Mouse (Mus musculus) T-helper 2 cell (primary cell): Measurements from ENCODE around the gene Ccdc65.

Source experiments
- in situ Hi-C: fragments of 300-600 bp; cut with MboI, MseI; formaldehyde crosslinking; loops from one replicate; pipeline ENCODE4 v1.15.1; 2025; ENCODE audit warnings: high pct_unique_total_duplicates

The Ccdc65 gene

DNA sequence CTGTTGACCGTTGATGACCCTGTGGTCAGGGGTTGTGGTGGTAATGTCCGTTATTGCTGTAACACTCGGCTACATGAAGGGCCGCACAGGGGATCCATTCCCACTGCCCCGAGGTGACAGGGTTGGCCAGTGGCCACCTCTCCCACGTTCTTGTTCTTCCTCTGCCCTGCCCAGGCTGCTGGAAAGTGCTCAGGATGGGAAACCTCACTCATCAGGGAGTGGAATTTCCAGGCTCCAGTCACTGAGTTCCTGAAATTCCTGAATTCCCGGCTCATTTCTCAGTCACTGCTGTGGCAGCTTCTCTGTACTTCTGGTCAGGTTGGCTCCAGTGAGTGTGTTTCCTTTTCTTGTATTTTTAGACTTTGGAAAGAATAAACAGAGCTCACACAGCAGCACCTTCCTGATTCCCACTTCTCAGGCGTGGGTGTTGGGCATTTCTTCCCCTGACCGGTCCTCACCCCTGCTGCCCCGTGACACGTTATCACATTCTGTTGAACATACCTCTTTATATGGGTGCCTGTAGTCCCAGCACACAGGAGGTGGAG, 15.8 kb upstream of the Ccdc65 start:
- in situ Hi-C loops, result no loop called here

DNA sequence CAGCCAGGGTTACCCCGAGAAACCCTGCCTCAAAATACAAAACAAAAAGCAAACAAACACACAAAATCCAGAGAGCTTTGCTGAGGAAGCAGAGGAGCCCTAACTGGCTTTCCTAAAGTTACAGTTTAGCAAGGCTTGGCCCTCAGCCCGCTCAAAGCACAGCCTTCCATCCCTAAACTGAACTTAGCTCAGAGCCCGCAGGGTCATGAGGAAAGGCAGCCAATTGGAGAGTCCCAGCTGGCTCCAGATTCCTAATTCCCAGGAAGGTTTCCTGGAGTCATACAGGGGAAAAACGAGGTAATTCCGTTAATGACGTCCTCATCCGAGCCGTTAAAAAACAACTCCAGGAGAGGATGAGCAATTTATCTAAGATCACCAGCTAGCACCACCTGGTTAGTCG, 12.3 kb upstream of the Ccdc65 start:
- in situ Hi-C loops, result no loop called here

DNA sequence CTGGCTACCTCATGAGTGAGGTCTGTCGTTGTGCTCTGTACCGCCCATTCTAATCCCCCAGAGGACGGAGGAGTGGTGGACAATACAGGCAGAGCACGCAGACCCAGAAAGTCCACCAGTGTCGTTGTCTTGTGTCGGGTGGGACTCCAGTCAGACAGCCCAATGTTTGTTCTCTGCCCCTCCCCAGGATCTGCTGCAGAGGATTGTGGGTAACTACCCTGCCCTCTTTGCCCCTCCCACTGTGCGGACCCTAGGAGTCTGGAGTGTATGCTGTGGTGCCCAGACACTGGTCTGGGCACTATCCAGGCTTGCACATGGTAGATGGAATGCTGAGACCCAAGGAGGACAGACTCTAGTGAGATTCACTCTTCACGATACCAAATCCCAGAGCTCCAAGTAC, 11.8 kb upstream of the Ccdc65 start:
- in situ Hi-C loops, result no loop called here

DNA sequence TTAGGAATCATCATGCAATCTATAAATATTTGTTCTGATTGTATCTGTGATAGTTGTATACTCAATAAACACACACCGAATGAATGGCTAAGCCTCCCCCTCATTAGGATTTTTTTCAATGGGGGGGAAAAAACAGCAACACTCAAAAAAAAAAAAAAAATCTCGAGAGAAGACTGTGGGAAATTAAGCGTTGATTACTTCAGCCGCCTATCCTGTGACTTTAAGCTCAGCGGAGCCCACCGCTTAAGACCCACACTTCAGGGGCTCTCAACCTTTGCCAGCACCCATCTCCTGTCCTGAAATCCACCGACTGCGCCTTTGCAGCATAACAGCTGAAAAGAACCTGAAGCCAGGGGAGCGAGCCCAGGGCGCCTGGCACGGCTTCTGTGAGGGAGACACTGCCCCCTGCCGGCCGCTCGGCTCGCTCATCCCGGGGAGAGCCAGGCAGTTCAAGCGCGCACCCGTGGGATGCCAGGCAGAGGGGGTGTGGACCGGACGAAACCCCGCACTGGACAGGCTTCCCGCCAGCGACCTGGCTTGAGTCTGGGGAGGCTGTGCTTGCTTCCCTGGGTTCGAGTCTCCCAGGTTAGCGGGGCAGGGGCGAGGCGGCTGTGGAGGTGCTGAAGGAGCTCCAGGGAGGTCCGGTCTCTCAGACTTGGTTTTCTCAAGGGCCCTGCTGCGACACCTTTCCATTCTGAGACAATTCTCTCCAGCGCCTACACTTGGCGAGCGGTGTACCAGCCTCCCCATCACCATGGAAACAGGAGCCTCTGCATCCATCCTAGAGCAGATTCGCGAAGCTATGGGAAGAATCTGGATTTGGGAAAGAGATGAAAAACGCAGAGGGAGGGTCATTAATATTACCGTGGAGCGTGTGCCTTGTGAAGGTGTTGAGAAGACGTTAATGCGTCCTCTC, 8.6 kb upstream of the Ccdc65 start:
- in situ Hi-C loops, result loop anchor here (5.0 to 10.0 kb wide), 2 partner anchors 112 to 1065 kb away; no protein-coding TSS in a partner anchor

DNA sequence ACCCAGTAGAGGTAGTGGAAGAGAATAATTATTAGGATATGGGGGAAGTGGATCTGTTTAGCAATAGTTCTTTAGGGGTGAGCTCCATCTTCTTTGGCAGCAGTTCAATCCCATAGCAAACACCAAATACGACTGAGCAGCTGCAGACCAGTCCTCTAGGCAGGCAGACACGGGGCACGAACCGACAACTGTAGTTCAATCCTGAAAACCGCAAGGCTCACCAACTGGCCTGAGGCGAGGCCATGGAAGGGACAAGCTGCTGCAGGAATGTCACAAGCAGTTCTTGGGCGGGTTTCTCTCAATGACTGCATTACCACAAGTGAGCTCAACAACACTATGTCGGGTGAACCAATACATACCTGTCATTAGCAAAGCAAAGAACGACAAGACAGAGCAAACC, 3.7 kb upstream of the Ccdc65 start:
- in situ Hi-C loops, result loop anchor here (5.0 to 10.0 kb wide), 2 partner anchors 117 to 1060 kb away; no protein-coding TSS in a partner anchor

DNA sequence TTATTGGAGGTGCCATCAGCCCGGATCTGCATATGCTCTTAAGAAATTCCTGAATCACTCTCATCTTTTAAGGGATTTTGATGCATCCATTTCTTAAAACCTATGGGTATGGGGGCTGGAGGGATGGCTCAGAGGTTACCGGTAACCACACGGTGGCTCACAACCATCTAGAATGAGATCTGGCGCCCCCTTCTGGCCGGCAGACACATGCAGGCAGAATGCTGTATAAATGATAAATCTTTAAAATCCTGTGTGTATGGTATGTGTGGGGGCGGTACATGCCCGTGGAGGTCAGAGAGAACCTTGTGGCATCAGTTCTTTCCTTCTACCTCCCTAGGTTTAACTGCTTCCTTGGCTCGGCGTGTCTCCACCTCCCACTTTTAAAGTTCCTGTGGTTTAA, 2.4 kb downstream of the Ccdc65 start:
- in situ Hi-C loops, result no loop called here

DNA sequence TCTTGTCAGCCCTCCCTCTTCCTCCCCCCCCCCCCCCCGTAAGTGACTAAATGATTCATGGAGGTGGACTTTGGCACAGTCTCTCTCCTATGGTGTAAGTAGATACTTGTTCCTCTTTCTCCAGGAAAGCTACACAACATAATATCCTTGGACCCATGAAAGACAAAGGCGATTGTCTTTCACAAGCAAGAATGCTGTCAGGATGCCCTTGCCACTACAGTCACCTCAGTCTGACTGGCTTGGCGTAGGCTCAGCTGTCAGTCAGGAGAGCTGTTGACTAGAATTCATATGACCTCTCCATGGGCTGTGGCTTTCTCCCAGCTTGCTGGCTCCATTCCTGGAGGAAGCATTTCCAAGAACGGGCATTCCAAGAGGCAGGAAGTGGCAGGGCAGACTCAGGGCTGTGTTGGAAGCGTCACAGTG, 6.2 kb downstream of the Ccdc65 start:
- in situ Hi-C loops, result no loop called here

DNA sequence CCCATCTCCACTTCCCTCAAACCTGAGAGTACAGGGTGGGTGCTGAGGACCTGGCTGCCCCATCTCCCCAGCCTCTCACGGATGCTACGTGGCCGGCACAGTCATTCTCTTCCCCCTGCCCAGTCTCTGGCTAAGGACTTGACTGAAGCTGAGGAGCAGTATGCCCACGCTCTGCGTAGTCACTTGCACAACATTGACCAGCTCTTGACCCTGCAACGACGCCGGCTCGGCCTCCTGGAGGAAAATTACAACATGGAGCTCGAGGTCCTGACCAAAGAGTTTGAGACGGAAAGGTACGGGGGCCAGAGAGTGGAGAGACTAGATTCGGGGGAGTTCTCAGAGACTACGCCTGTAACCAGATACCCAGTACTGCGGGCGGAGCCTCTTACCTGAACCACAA, 9.3 kb downstream of the Ccdc65 start:
- in situ Hi-C loops, result no loop called here

DNA sequence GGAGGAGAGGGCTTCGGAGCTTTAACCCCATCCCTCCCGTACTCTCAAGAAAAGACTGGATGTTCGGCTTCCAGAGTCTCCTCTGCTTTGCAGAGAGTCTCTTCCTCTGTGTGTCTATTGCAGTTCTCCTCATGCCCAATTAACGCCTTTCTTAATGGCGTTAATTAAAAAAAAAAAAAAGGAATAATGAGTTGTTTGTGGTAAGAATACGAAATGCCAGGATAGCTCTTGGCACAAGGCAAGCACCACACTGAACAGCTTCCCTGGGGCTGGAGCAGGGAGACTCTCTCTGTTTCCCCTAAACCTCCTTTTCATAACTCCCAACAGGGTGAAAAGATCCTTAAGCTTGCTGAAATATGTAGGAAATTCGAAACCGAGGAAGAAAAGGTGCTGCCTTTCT, 14.2 kb downstream of the Ccdc65 start:
- in situ Hi-C loops, result no loop called here

DNA sequence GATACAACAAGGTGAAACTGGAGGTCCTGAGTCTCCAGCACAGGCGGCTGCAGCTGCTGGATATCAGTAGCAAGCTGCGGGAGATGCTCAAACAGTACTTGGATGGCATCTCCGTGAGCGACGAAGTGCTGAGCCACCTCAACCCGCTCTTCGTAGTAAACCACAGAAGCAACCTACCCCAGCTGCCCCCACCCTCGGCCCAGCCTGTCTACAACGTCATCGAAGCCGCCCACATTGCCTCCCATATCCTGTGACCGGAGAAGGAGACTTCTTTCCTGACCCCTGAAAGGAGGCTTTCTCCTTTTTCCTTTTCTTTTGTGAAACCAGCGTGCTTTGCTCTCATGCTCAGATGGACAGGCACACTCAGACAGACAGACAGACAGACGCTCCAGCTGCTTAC, 14.8 kb downstream of the Ccdc65 start:
- in situ Hi-C loops, result no loop called here

DNA sequence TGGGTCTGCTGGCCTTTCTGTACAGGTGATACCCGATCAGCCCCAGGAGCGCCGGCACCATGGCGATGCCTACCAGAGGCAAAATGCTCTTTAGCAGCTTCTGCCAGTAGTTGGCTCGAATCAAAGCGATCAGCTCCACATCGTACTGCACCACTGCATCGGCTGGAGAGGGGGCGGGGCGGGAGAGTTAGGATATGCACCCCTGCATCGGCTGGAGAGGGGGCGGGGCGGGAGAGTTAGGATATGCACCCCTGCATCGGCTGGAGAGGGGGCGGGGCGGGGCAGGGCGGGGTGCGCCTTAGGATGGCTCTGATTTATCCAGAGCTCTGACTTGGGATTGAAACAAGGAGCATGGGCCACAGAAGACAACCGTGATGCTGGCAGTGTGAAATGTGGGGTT, 16.4 kb downstream of the Ccdc65 start:
- in situ Hi-C loops, result no loop called here

DNA sequence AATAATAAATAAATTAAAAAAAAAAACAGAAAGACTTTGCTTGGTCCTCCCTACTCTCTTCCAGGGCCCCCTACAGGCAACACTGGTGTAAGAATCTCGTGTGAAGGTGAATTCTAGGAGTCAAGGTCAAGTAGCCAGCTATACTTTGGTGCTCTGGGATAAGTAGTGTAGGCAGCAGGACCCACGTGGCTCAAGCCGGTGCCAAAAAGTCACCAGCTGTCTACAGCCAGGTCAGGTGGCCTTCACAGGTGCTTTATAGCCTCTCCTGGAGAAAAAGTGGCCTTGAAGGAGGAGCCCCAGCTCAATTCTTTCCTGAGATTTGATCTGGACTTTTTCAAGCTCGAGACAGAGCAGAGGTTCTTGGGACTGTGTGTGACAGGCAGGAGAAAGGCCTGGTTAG, 18.1 kb downstream of the Ccdc65 start:
- in situ Hi-C loops, result no loop called here

DNA sequence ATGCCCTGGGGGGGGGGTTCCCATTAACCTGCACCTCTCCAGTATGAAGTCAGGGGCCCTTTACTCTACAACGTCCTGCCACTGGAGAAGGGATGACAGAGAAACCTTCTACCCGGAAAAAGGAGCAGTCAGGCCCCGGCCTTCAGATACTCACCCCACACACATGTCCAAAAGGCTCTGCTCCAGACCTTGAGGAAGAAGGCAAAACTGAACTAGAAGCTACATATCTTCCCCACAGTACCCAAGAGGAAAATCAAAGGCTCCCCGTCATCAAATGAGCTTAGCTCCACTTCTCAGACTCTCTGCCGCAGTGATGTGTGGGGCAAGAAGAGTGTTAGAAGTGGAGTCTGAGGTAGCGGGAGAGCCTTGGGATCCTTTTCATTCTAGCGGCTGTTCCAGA, 18.7 kb downstream of the Ccdc65 start:
- in situ Hi-C loops, result no loop called here

DNA sequence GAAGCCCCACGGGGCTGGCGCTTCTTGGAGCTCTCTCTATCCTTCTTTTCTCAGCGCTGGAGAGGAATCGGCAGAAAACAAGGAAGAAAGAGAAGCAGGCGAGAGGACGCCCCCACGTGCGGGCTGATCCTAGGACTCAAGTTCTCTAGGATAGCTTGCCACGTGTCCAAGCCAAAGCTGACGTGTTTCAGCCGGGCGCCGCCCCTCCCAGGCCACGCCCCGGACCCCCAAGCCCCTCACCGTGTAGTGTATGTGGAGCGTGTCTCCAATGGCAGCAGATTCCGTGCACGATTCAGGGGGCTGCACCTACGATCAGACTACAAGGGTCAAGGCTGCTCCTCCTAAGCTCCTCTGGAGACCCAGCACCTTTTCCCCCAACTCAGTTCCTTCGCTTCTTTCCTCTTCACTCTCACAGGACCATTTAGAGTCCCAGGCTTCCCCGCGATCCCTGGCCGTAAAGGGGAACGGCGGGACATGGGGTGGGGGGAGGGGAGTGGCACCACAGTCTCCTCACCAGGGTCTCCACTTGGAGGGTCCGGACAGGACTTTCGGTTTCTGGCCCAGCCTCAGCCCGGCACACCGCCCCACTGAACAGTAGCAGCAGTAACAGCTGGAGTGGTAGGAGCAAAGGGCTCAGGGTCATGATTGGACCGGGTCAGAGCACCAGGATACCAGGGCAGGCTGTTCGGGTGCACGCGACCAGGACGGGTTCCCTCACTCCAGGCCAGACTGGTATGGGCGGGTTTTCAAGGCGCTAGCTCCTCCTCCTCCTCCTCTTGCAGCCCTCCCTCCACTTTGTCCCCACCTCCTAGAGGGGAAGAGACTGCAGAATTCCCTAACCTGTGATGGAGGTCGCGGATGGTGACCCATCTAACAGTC, 19.7 kb downstream of the Ccdc65 start, which contains the start of gene Fkbp11:
Gene Fkbp11, minus strand, starts transcription at position 756 of the 879 bp plus-strand sequence.
- in situ Hi-C loops, result no loop called here

DNA sequence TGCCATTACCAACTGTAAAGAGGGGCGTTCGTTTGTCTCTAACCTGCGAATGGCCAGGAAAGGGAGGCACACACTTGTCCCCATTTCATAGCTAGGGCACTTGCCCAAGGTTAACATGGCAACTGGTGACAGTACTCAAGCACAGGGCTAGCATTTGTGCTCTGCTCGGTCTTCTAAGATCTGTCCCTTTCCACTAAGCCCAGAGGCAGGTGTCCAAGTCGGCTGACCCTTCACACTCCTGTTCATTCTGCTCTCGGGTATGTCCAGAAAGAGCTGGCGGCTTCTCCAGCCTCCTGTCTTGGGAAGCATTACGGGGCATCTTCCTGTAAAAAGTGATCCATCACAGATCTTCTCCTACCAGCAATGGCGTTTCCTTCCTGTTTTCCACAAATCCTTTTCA, 20.4 kb downstream of the Ccdc65 start:
- in situ Hi-C loops, result no loop called here

DNA sequence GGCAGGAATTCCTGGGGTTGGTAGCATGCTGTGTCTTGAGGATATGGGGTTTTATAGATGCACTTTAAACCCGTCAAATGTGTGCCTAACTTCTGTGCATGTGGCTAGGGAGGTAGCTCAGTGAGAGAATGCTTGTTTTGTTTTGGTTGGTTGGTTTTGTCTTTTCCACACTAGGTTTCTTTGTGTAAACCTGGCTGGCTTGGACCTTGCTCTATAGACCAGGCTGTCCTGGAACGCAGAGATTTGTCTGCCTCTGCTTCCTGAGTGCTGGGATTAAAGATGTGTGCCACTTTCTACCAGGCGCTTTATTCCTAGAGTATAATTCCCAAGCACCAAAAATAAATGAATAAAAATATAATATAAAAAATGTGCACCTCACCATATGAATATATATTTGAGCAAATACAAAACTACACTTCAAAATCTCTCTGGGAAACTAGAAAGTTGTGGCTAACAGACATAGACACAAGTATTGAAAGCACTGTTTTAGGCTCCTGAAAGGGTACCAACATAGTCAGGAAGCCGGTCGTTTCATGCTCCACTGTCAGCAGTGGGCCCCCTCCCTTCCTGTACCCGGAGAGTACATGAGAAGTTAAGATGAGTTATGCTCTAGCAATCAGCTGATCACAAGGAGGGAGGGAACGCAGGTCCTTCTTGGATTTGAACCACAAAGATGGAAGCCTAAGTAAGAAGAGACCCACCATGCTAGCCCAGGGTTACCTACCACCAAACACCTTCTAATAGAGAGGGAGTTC, 22.0 kb downstream of the Ccdc65 start:
- in situ Hi-C loops, result no loop called here

DNA sequence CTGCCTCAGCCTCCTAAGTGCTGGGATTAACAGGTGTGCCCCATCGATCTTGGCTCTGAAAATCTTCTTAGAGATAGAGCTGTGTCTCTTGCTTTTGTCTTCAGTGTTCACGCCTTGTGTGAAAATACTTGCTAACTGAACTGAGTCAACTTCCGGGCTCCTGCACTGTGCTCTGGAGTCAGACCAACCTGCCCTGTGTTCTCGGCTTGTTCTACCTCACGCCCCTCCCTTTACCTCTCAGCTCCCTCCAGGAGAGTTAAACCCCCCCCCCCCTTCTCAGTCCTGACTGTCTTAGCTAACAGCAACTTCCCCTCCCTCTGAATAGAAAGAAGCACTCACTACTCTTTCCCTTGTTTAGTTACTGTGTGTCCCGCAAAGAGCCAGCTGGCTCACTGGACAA, 22.8 kb downstream of the Ccdc65 start:
- in situ Hi-C loops, result no loop called here

DNA sequence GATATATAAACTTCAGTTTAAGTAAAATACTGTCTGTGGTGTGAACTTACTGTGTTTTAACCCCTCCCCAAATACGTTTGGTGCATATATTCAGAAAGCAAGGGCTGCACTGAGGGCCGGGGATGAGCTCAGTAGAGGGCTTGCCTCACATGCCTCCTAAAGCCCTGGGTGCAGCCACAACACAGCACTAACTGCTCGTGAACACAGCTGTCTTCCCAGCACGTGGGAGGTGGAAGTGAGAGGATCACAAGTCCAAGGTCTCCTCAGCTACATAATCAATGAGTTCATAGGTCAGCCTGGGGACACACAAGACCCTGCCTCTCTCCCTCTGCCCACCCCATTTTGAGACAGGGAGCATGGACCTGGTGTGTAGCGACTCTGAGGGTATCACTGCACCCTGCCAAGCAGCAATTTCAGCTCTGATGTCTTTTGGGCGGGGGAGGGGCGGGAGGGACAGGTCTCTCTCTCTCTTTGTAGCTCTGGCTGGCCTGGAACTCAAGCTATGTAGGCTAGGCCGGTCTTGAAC, 24.1 kb downstream of the Ccdc65 start:
- in situ Hi-C loops, result no loop called here

DNA sequence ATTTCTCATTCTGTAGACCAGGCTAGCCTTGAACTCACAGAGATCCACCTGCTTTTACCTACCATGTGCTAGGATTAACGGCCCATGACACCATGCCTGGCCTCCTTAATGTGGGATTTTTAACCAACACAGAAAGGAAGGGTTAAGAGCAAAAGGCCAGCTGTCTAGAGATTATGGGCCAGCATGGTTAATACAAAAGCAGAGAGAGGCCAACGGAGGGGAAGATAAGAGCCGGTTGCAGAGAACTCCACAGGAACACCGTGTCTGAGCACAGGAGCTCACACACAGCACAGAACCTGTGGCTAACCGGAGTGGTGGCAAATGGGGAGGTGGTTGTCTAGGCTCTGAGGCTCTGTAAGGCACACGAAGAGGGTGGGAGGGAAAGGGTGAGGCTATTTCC, 25.4 kb downstream of the Ccdc65 start:
- in situ Hi-C loops, result no loop called here

DNA sequence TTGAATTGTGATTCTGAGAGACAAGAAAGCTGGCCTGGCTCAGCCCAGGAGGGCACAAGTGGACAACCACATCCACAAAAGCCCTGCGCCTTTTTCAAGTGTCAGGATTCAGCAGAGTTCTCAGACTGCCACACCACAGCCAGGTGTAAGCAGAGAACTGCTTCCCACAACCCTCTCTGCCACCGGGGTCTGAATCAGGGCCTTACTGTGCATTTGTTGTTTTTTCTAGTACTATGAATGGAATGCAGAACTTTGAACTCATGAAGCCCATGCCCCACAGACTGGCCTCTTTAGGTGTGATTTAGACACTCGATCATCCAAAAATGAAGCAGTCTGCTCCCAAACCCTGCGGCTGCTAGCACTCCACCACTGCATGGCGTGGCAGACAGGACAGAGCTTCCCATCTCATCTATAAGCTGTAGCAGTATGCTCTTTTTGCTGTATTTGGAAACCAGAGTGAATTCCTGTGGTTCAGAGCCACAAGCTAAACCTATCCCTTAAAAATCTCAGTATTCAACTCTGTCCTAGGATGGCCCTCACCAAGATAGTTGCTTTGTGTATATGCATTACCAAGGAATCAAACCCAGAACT, 26.1 kb downstream of the Ccdc65 start:
- in situ Hi-C loops, result no loop called here

DNA sequence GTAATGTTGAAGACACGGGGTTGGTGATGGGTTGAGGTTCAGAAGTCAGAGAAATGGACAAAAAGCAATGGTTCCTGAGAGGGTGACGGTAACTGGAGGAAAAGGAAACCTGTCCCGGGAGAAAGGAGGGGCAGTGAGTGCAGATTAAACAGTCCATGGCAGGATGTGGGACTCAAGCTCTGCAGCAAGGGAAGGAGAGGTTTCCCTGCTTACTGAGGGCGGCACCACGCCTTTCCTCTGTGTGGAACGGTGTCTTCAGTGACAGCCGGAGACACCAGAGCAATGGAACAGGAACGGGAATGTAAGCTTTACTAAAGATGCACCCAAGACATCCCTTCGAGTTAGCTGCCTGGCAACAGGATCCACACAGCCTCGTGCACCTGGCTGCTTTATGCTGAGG, 28.5 kb downstream of the Ccdc65 start:
- in situ Hi-C loops, result loop anchor here (5.0 kb wide), 1 partner anchor 79 kb away; no protein-coding TSS in a partner anchor
